11 mouse cellular contexts compared by ENCODE assay signal in the genomic region with DNA sequence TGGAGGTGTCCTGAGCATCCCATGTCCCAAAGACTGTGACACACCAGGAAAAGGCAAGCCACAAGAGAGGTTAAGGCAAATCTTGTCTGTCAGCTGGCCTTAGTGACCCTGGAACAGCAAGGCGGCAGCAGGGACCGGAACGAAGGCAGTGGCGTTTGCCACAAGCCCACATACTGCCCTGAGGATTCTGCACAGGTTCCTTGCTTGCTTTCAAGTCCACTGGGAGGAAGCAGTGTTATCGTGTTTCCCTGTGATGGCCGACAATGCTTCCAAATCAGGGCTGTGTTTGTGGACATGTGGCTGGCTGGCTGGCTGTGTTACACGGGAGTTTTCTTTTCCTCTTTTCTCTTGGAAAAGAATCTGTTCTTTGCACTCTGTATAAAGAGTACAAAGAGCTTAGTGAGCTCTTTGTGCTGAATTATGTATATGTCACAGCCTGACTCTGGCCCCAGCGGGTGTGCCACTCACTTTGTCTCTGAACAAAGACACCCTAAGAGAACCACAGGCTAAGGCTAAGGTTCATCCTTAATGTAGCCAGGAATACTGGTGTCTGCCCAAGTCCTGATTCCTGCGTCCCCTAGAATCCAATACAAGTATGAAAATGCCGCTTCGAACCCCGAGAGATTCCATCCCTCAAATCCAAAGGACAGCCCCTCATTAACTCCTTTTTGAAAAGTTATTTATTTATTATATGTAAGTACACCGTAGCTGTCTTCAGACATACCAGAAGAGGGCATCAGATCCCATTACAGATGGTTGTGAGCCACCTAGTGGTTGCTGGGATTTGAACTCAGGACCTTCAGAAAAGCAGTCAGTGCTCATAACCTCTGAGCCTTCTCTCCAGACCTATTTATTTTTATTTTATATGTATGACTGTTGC. TPM values are rescaled to one million over a fixed set of nuclear protein-coding genes. Genes with fewer than 3 reads are reported as not detected.
A peak's percentile ranks its signal among the peaks of the same experiment; 100 is the strongest.
DNase-seq lines count a peak whose midpoint lies in the region; ATAC-seq and TF ChIP-seq lines count a peak whose summit lies in the region.
"Had no signal": no experiment of that assay in that cellular context is flagged by ENCODE, and none has a peak within 500 bp of the region (broad histone marks: within the 10 kb centered on the region; RNA-seq: fewer than 3 reads in every experiment).

No protein-coding gene starts in this region.

- ATAC-seq in forebrain, embryonic 11.5 days (replicated peaks; ENCODE audit: low FRiP score): no peak
- ATAC-seq in midbrain, embryonic 11.5 days (ENCODE audit: low FRiP score): peak; percentile 55; the same call in 1 of the 2 replicates
- no peak for ATAC-seq in liver, embryonic 11.5 days (replicated peaks; ENCODE audit: low FRiP score)
- no peak for ATAC-seq in heart, embryonic 12.5 days (ENCODE audit: insufficient number of reproducible peaks, low FRiP score)

- DNase-seq in forebrain, embryonic 11.5 days (ENCODE audit: low spot score): no peak
- DNase-seq in midbrain, embryonic 11.5 days (ENCODE audit: low spot score, missing footprints): peak; percentile 87
- no peak for DNase-seq in Muller cell, postnatal 12 days (ENCODE audit: inconsistent ontology term)
- no peak for DNase-seq in liver, embryonic 11.5 days (ENCODE audit: low spot score)

- TF ChIP-seq EP300 in ES-Bruce4 (IDR thresholded peaks at IDR 0.05; ENCODE audit: insufficient read depth, low read depth, low read length): no peak

- 32% methylated on average over 13 of the region's 13 CpGs for WGBS in forebrain, embryonic 11.5 days
- WGBS in midbrain, embryonic 11.5 days: 26% methylated on average over 13 of the region's 13 CpGs
- WGBS in liver, embryonic 11.5 days: 75% methylated on average over 13 of the region's 13 CpGs
- 63% methylated on average over 13 of the region's 13 CpGs for WGBS in heart, embryonic 12.5 days

- no peak overlapping the region for H3K9ac ChIP-seq in ES-Bruce4 (ENCODE audit: low read depth, poor library complexity, severe bottlenecking)
- peak overlapping the region; percentile 27; the same call in 1 of the 2 replicates for H3K9ac ChIP-seq in forebrain, embryonic 11.5 days (ENCODE audit: low read length)
- H3K9ac ChIP-seq in midbrain, embryonic 11.5 days (ENCODE audit: low read length): peak overlapping the region; percentile 7; the same call in 1 of the 2 replicates
- H3K9ac ChIP-seq in liver, embryonic 11.5 days (ENCODE audit: low read depth, low read length): no peak overlapping the region
- no peak overlapping the region for H3K9ac ChIP-seq in heart, embryonic 12.5 days
- H3K9ac ChIP-seq: heart, embryonic 13.5 days; neural tube, embryonic 13.5 days had no signal

- H3K9me3 ChIP-seq in E14TG2a.4 (ENCODE audit: low read length) (no peaks in the 10 kb centered on the region), ES-Bruce4 (replicated peaks; ENCODE audit: control insufficient read depth, insufficient read depth, low read length, poor library complexity, severe bottlenecking) (no peaks in the 10 kb centered on the region)
- H3K9me3 ChIP-seq in forebrain, embryonic 11.5 days (ENCODE audit: control insufficient read depth, low read length): no peaks in the 10 kb centered on the region
- H3K9me3 ChIP-seq in midbrain, embryonic 11.5 days (ENCODE audit: control insufficient read depth, low read length): no peaks in the 10 kb centered on the region
- H3K9me3 ChIP-seq in liver, embryonic 11.5 days (ENCODE audit: control insufficient read depth, low read length): no peaks in the 10 kb centered on the region
- H3K9me3 ChIP-seq in heart, embryonic 12.5 days (replicated peaks): no peaks in the 10 kb centered on the region
- H3K9me3 ChIP-seq: heart, embryonic 13.5 days; neural tube, embryonic 13.5 days had no signal

- H3K27me3 ChIP-seq in E14TG2a.4 (ENCODE audit: insufficient read depth, low read length) (no peaks in the 10 kb centered on the region), ES-Bruce4 (ENCODE audit: control insufficient read depth, insufficient read depth, low read length, poor library complexity, severe bottlenecking) (no peaks in the 10 kb centered on the region)
- no peaks in the 10 kb centered on the region for H3K27me3 ChIP-seq in forebrain, embryonic 11.5 days (ENCODE audit: control insufficient read depth, insufficient read depth, low read length)
- H3K27me3 ChIP-seq in midbrain, embryonic 11.5 days (ENCODE audit: control insufficient read depth, insufficient read depth, low read length): no peaks in the 10 kb centered on the region; the same call in 1 of the 2 replicates
- 0 out of 2 replicates have a peak, but pooled peaks cover 4% of the 10 kb centered on the region for H3K27me3 ChIP-seq in liver, embryonic 11.5 days (replicated peaks; ENCODE audit: control insufficient read depth, insufficient read depth, low read length)
- H3K27me3 ChIP-seq in heart, embryonic 12.5 days (replicated peaks): no peaks in the 10 kb centered on the region
- H3K27me3 ChIP-seq: neural tube, embryonic 13.5 days had no signal

- H3K4me1 ChIP-seq in E14TG2a.4 (replicated peaks; ENCODE audit: low read depth, low read length) (peaks cover 60% of the 10 kb centered on the region), ES-Bruce4 (ENCODE audit: control insufficient read depth, insufficient read depth, low read length) (peaks cover 13% of the 10 kb centered on the region)
- H3K4me1 ChIP-seq in forebrain, embryonic 11.5 days (replicated peaks; ENCODE audit: control insufficient read depth, insufficient read depth, low read length): peaks cover 12% of the 10 kb centered on the region; the same call in 1 of the 2 replicates
- peaks cover 24% of the 10 kb centered on the region for H3K4me1 ChIP-seq in midbrain, embryonic 11.5 days (ENCODE audit: control insufficient read depth, insufficient read depth, low read length)
- H3K4me1 ChIP-seq in liver, embryonic 11.5 days (replicated peaks; ENCODE audit: control insufficient read depth, insufficient read depth, low read length): no peaks in the 10 kb centered on the region; the same call in none of the 2 replicates
- H3K4me1 ChIP-seq in heart, embryonic 12.5 days (replicated peaks): peaks cover 26% of the 10 kb centered on the region

- peak overlapping the region; percentile 15; the same call in 1 of the 2 replicates for H3K27ac ChIP-seq in ES-Bruce4 (ENCODE audit: insufficient read depth, low read length)
- no peak overlapping the region for H3K27ac ChIP-seq in forebrain, embryonic 11.5 days (ENCODE audit: low read depth, low read length)
- peak overlapping the region; percentile 56 for H3K27ac ChIP-seq in midbrain, embryonic 11.5 days (ENCODE audit: low read depth, low read length)
- H3K27ac ChIP-seq in liver, embryonic 11.5 days (ENCODE audit: low read depth, low read length): no peak overlapping the region
- no peak overlapping the region for H3K27ac ChIP-seq in heart, embryonic 12.5 days (ENCODE audit: poor library complexity, severe bottlenecking)
- H3K27ac ChIP-seq: heart, embryonic 13.5 days; macrophage; neural tube, embryonic 13.5 days had no signal

- H3K36me3 ChIP-seq in E14TG2a.4 (ENCODE audit: insufficient read depth, low read length) (no peaks in the 10 kb centered on the region), ES-Bruce4 (ENCODE audit: control insufficient read depth, insufficient read depth, low read length, poor library complexity, severe bottlenecking) (no peaks in the 10 kb centered on the region)
- no peaks in the 10 kb centered on the region for H3K36me3 ChIP-seq in forebrain, embryonic 11.5 days (ENCODE audit: control insufficient read depth, insufficient read depth, low read length)
- H3K36me3 ChIP-seq in midbrain, embryonic 11.5 days (ENCODE audit: control insufficient read depth, insufficient read depth, low read length): no peaks in the 10 kb centered on the region
- H3K36me3 ChIP-seq in liver, embryonic 11.5 days (ENCODE audit: control insufficient read depth, insufficient read depth, low read length): no peaks in the 10 kb centered on the region
- H3K36me3 ChIP-seq in heart, embryonic 12.5 days: no peaks in the 10 kb centered on the region
- H3K36me3 ChIP-seq: G1E; heart, embryonic 13.5 days had no signal

- TF ChIP-seq POLR2A in ES-Bruce4 (IDR thresholded peaks at IDR 0.05; ENCODE audit: insufficient read depth, low read length): no peak

- H3K4me3 ChIP-seq in E14TG2a.4 (replicated peaks; ENCODE audit: low read length) (no peak overlapping the region), ES-Bruce4 (ENCODE audit: low read depth, low read length) (no peak overlapping the region)
- H3K4me3 ChIP-seq in forebrain, embryonic 11.5 days (ENCODE audit: low read depth, low read length): no peak overlapping the region
- no peak overlapping the region for H3K4me3 ChIP-seq in midbrain, embryonic 11.5 days (ENCODE audit: low read depth, low read length)
- H3K4me3 ChIP-seq in liver, embryonic 11.5 days (ENCODE audit: low read depth, low read length): no peak overlapping the region
- no peak overlapping the region for H3K4me3 ChIP-seq in heart, embryonic 12.5 days
- H3K4me3 ChIP-seq: heart, embryonic 13.5 days; neural tube, embryonic 13.5 days had no signal

- peak; percentile 13; the same call in 1 of the 2 replicates for TF ChIP-seq CTCF in E14TG2a.4 (conservative IDR thresholded peaks at IDR 0.05; ENCODE audit: low read length)
- no peak for TF ChIP-seq CTCF in ES-Bruce4 (IDR thresholded peaks at IDR 0.05; ENCODE audit: low read depth, low read length)

- no peak overlapping the region for H3K4me2 ChIP-seq in forebrain, embryonic 11.5 days (ENCODE audit: low read depth, low read length, severe bottlenecking)
- H3K4me2 ChIP-seq in midbrain, embryonic 11.5 days: no peak overlapping the region
- no peak overlapping the region for H3K4me2 ChIP-seq in liver, embryonic 11.5 days
- H3K4me2 ChIP-seq in heart, embryonic 12.5 days: no peak overlapping the region
- H3K4me2 ChIP-seq: heart, embryonic 13.5 days; neural tube, embryonic 13.5 days had no signal

RNA-seq across cellular contexts. Expression of a gene that starts 50.2 kb away (rescaled TPM):
- polyA plus RNA-seq in ES-Bruce4 (2011; ENCODE audit: insufficient read depth, insufficient read length, low read depth, missing spikeins): 11.0 and 12.1 TPM in 2 replicates
- 30.4 and 33.7 TPM in 2 replicates for polyA plus RNA-seq in forebrain, embryonic 11.5 days (2014; fragmentation: Nextera tagmentation; extraction: Ambion mirVana)
- polyA plus RNA-seq in midbrain, embryonic 11.5 days (2014; fragmentation: Nextera tagmentation; extraction: Ambion mirVana): 23.4 and 23.5 TPM in 2 replicates
- polyA plus RNA-seq in liver, embryonic 11.5 days (2014; fragmentation: Nextera tagmentation; extraction: Ambion mirVana): 10.4 and 11.5 TPM in 2 replicates
- polyA plus RNA-seq in heart, embryonic 12.5 days (2016; fragmentation: Nextera tagmentation; extraction: Ambion mirVana): 5.5 and 5.6 TPM in 2 replicates
- polyA plus RNA-seq: G1E, macrophage had no signal

Comparison
In these comparisons a context has a peak if more than half of its experiments do, and no peak if none do; other contexts are left out.
1. H3K27ac ChIP-seq: peak in ES-Bruce4 (single experiment) and midbrain, embryonic 11.5 days (single experiment); none in forebrain, embryonic 11.5 days (single experiment), liver, embryonic 11.5 days (single experiment) and heart, embryonic 12.5 days (single experiment).
2. H3K9ac ChIP-seq: peak in forebrain, embryonic 11.5 days (single experiment) and midbrain, embryonic 11.5 days (single experiment); none in ES-Bruce4 (single experiment), liver, embryonic 11.5 days (single experiment) and heart, embryonic 12.5 days (single experiment).